Mouse (Mus musculus) liver, embryonic 11.5 days (tissue): ENCODE results near the gene Abhd2. TPM values are rescaled to one million over a fixed set of nuclear protein-coding genes. Genes with fewer than 3 reads are reported as not detected.

Experiments
- ATAC-seq: fragments of 200-750 bp; cut with Nextera tagmentation; replicated peaks from 2 replicates; pipeline ENCODE4 v1.8.0; 2017; ENCODE audit warnings: moderate number of reproducible peaks, mild to moderate bottlenecking, moderate TSS enrichment, moderate library complexity; ENCODE audit not compliant: low FRiP score
- DNase-seq: peaks from one replicate; pipeline ENCODE4 v3.0.0-alpha.2; 2017; ENCODE audit warnings: low spot score
- H3K27ac ChIP-seq: fragments of 300-500 bp; sonication (generic); 2 replicates; pipeline ENCODE4 v1.5.1; 2014; ENCODE audit warnings: mild to moderate bottlenecking, low read depth, low read length, control low read depth
- H3K27me3 ChIP-seq: fragments of 300-500 bp; sonication (generic); replicated peaks from 2 replicates; pipeline ENCODE4 v1.6.1; 2014; ENCODE audit warnings: low read length, mixed read lengths; ENCODE audit not compliant: control insufficient read depth, insufficient read depth
- H3K36me3 ChIP-seq: fragments of 300-500 bp; sonication (generic); 2 replicates; pipeline ENCODE4 v1.6.1; 2014; ENCODE audit warnings: mild to moderate bottlenecking, low read length, moderate library complexity, mixed read lengths; ENCODE audit not compliant: control insufficient read depth, insufficient read depth
- H3K4me1 ChIP-seq: fragments of 300-500 bp; sonication (generic); replicated peaks from 2 replicates; pipeline ENCODE4 v1.6.1; 2014; ENCODE audit warnings: low read length, mixed read lengths; ENCODE audit not compliant: control insufficient read depth, insufficient read depth
- H3K4me2 ChIP-seq: fragments of 300-500 bp; sonication (generic); 2 replicates; pipeline ENCODE4 v1.6.1; 2014; ENCODE audit warnings: mild to moderate bottlenecking, control low read depth, moderate library complexity
- H3K4me3 ChIP-seq: fragments of 300-500 bp; sonication (generic); 2 replicates; pipeline ENCODE4 v1.5.1; 2014; ENCODE audit warnings: low read depth, low read length, control low read depth
- H3K9ac ChIP-seq: fragments of 300-500 bp; sonication (generic); 2 replicates; pipeline ENCODE4 v1.6.1; 2014; ENCODE audit warnings: low read depth, low read length, control low read depth
- H3K9me3 ChIP-seq: fragments of 300-500 bp; sonication (generic); 2 replicates; pipeline ENCODE4 v1.6.1; 2016; ENCODE audit warnings: low read length, inconsistent platforms, mixed read lengths; ENCODE audit not compliant: control insufficient read depth
- WGBS: fragments of 180-500 bp; shearing (Covaris S2); extraction: QIAGEN DNeasy Blood & Tissue Kit; methylation state at CpG from one replicate; pipeline ENCODE4 v1.1.7; 2014; 5-methylcytosine and 5-hydroxymethylcytosine counted together
- polyA plus RNA-seq: library from polyadenylated mRNA; unstranded; fragments of >200 nt; fragmentation: Nextera tagmentation; extraction: Ambion mirVana; gene quantifications from 2 replicates; pipeline ENCODE4 v1.2.1, GENCODE M21; 2014

Abhd2 gene
- polyA plus RNA-seq, 1 experiment from 2014 or later = 11.5 TPM

GRCm38 (mm10) chr7:79336362-79336910 is 63.4 kb downstream of the Abhd2 start:
- Histone ChIP-seq H3K36me3 (peaks cover 5% of the 10 kb centered on the region; the same call in 1 of the 2 replicates), H3K9me3 (no peaks in the 10 kb centered on the region), H3K4me2 (no peak overlapping the region), H3K9ac (no peak overlapping the region), H3K27ac (no peak overlapping the region), H3K4me3 (no peak overlapping the region), H3K27me3 (no peaks in the 10 kb centered on the region), H3K4me1 (no peaks in the 10 kb centered on the region)
- ATAC-seq (no peak), DNase-seq (no peak)
- WGBS = 90% methylated on average over 8 of the region's 8 CpGs

- ATAC-seq (0 out of 2 replicates have a peak, but pooled peaks have one; percentile 32), DNase-seq (no peak)
- H3K4me1 ChIP-seq = no peaks in the 10 kb centered on the region
- no peak overlapping the region for H3K9ac ChIP-seq
- H3K27me3 ChIP-seq = no peaks in the 10 kb centered on the region
- no peak overlapping the region for H3K4me2 ChIP-seq
- H3K27ac ChIP-seq = no peak overlapping the region
- H3K9me3 ChIP-seq = no peaks in the 10 kb centered on the region; the same call in 1 of the 2 replicates
- H3K36me3 ChIP-seq = peaks cover 28% of the 10 kb centered on the region
- H3K4me3 ChIP-seq = no peak overlapping the region
- 45% methylated on average over 4 of the region's 4 CpGs for WGBS
These were observed 72.9 kb downstream of the Abhd2 start for GRCm38 (mm10) chr7:79345902-79346301.

- WGBS = 77% methylated on average over 8 of the region's 8 CpGs
These were observed 73.6 kb downstream of the Abhd2 start for GRCm38 (mm10) chr7:79346555-79347075.

GRCm38 (mm10) chr7:79347108-79347813 is 74.3 kb downstream of the Abhd2 start:
- no peak for DNase-seq
- no peaks in the 10 kb centered on the region; the same call in 1 of the 2 replicates for H3K9me3 ChIP-seq
- WGBS = 81% methylated on average over 13 of the region's 13 CpGs

More at GRCm38 (mm10) chr7:79346555-79347075, 73.6 kb downstream of the Abhd2 start:
- Histone ChIP-seq H3K36me3 (peaks cover 33% of the 10 kb centered on the region), H3K27me3 (no peaks in the 10 kb centered on the region), H3K4me1 (no peaks in the 10 kb centered on the region), H3K4me2 (no peak overlapping the region), H3K9ac (no peak overlapping the region), H3K9me3 (no peaks in the 10 kb centered on the region; the same call in 1 of the 2 replicates), H3K4me3 (no peak overlapping the region), H3K27ac (no peak overlapping the region)
- DNase-seq (no peak), ATAC-seq (no peak)

GRCm38 (mm10) chr7:79348816-79349215 is 75.8 kb downstream of the Abhd2 start:
- Histone ChIP-seq H3K9me3 (no peaks in the 10 kb centered on the region), H3K4me1 (no peaks in the 10 kb centered on the region), H3K9ac (no peak overlapping the region), H3K27ac (no peak overlapping the region), H3K27me3 (no peaks in the 10 kb centered on the region), H3K4me2 (no peak overlapping the region), H3K4me3 (no peak overlapping the region), H3K36me3 (peaks cover 26% of the 10 kb centered on the region)
- DNase-seq (no peak), ATAC-seq (no peak)
- 90% methylated on average over 8 of the region's 8 CpGs for whole genome bisulfite sequencing

More at GRCm38 (mm10) chr7:79347108-79347813, 74.3 kb downstream of the Abhd2 start:
- H3K4me3 ChIP-seq = no peak overlapping the region
- H3K9ac ChIP-seq = no peak overlapping the region
- no peaks in the 10 kb centered on the region for H3K27me3 ChIP-seq
- no peak overlapping the region for H3K4me2 ChIP-seq
- H3K4me1 ChIP-seq = no peaks in the 10 kb centered on the region
- ATAC-seq = no peak
- H3K27ac ChIP-seq = no peak overlapping the region
- H3K36me3 ChIP-seq = peaks cover 33% of the 10 kb centered on the region

GRCm38 (mm10) chr7:79349738-79350386 is 76.9 kb downstream of the Abhd2 start:
- ATAC-seq = peak; percentile 48
- Histone ChIP-seq H3K4me1 (no peaks in the 10 kb centered on the region), H3K27me3 (no peaks in the 10 kb centered on the region), H3K27ac (no peak overlapping the region), H3K4me2 (no peak overlapping the region), H3K9ac (no peak overlapping the region), H3K36me3 (peaks cover 25% of the 10 kb centered on the region), H3K9me3 (no peaks in the 10 kb centered on the region), H3K4me3 (no peak overlapping the region)
- DNase-seq = peak; percentile 49
- 47% methylated on average over 12 of the region's 12 CpGs for WGBS

GRCm38 (mm10) chr7:79358350-79359182 is 85.6 kb downstream of the Abhd2 start:
- no peak overlapping the region for H3K4me3 ChIP-seq
- H3K4me1 ChIP-seq = peaks cover 25% of the 10 kb centered on the region
- peak; percentile 95 for ATAC-seq
- peaks cover 15% of the 10 kb centered on the region; the same call in 1 of the 2 replicates for H3K36me3 ChIP-seq
- no peaks in the 10 kb centered on the region for H3K9me3 ChIP-seq
- peak overlapping the region; percentile 14 for H3K27ac ChIP-seq
- H3K4me2 ChIP-seq = peak overlapping the region; percentile 47
- 21% methylated on average over 15 of the region's 15 CpGs for WGBS
- H3K27me3 ChIP-seq = no peaks in the 10 kb centered on the region; the same call in 1 of the 2 replicates
- DNase-seq = peak; percentile 74
- H3K9ac ChIP-seq = no peak overlapping the region; the same call in 1 of the 2 replicates

GRCm38 (mm10) chr7:79359183-79359435 is 86.1 kb downstream of the Abhd2 start:
- DNase-seq = no peak
- Histone ChIP-seq H3K9me3 (no peaks in the 10 kb centered on the region), H3K36me3 (peaks cover 12% of the 10 kb centered on the region; the same call in 1 of the 2 replicates), H3K9ac (no peak overlapping the region; the same call in 1 of the 2 replicates), H3K4me1 (peaks cover 25% of the 10 kb centered on the region), H3K27me3 (no peaks in the 10 kb centered on the region; the same call in 1 of the 2 replicates), H3K4me2 (peak overlapping the region; percentile 47), H3K27ac (peak overlapping the region; percentile 14; the same call in 1 of the 2 replicates), H3K4me3 (no peak overlapping the region)
- no peak for ATAC-seq
- WGBS = 46% methylated on average over 3 of the region's 3 CpGs
